Mouse (Mus musculus): ENCODE measurements around the gene Igf1r.

The Igf1r gene

GRCm38 (mm10) chr7:68009635-68010034 is 57.0 kb downstream of the Igf1r start:
- CTCF ChIA-PET: no interaction called here

GRCm38 (mm10) chr7:68010168-68010567 is 57.5 kb downstream of the Igf1r start:
- CTCF ChIA-PET: no interaction called here

GRCm38 (mm10) chr7:68010802-68011201 is 58.2 kb downstream of the Igf1r start:
- CTCF ChIA-PET: no interaction called here

- CTCF ChIA-PET: interaction anchor here (0.6 kb wide), 1 partner anchor 79 kb away, joined by 3 read pairs; no protein-coding TSS in a partner anchor
These were observed 58.9 kb downstream of the Igf1r start for GRCm38 (mm10) chr7:68011385-68012122.

GRCm38 (mm10) chr7:68012123-68012474 is 59.5 kb downstream of the Igf1r start:
- CTCF ChIA-PET: interaction anchor here (0.6 kb wide), 1 partner anchor 79 kb away, joined by 3 read pairs; no protein-coding TSS in a partner anchor

- CTCF ChIA-PET: no interaction called here
These were observed 61.9 kb downstream of the Igf1r start for GRCm38 (mm10) chr7:68014495-68014894.

- CTCF ChIA-PET: no interaction called here
These were observed 62.8 kb downstream of the Igf1r start for GRCm38 (mm10) chr7:68015404-68015803.

- CTCF ChIA-PET: no interaction called here
These were observed 65.4 kb downstream of the Igf1r start for GRCm38 (mm10) chr7:68018038-68018437.

- CTCF ChIA-PET: no interaction called here
These were observed 67.9 kb downstream of the Igf1r start for GRCm38 (mm10) chr7:68020556-68020955.

- CTCF ChIA-PET: no interaction called here
These were observed 69.1 kb downstream of the Igf1r start for GRCm38 (mm10) chr7:68021741-68022140.

- CTCF ChIA-PET: no interaction called here
These were observed 69.6 kb downstream of the Igf1r start for GRCm38 (mm10) chr7:68022188-68022587.

GRCm38 (mm10) chr7:68023882-68024281 is 71.3 kb downstream of the Igf1r start:
- CTCF ChIA-PET: interaction anchor here (0.7 kb wide), 1 partner anchor 28 kb away, joined by 3 read pairs; no protein-coding TSS in a partner anchor

GRCm38 (mm10) chr7:68024625-68025024 is 72.0 kb downstream of the Igf1r start:
- CTCF ChIA-PET: interaction anchor here (0.7 kb wide), 1 partner anchor 28 kb away, joined by 3 read pairs; no protein-coding TSS in a partner anchor

- CTCF ChIA-PET: no interaction called here
These were observed 72.8 kb downstream of the Igf1r start for GRCm38 (mm10) chr7:68025396-68025795.

GRCm38 (mm10) chr7:68026076-68026475 is 73.4 kb downstream of the Igf1r start:
- CTCF ChIA-PET: no interaction called here

GRCm38 (mm10) chr7:68028167-68028566 is 75.5 kb downstream of the Igf1r start:
- CTCF ChIA-PET: no interaction called here

GRCm38 (mm10) chr7:68030846-68031245 is 78.2 kb downstream of the Igf1r start:
- CTCF ChIA-PET: no interaction called here

- CTCF ChIA-PET: no interaction called here
These were observed 83.9 kb downstream of the Igf1r start for GRCm38 (mm10) chr7:68036527-68036926.

- CTCF ChIA-PET: no interaction called here
These were observed 86.2 kb downstream of the Igf1r start for GRCm38 (mm10) chr7:68038846-68039245.

GRCm38 (mm10) chr7:68039550-68039949 is 86.9 kb downstream of the Igf1r start:
- CTCF ChIA-PET: no interaction called here

GRCm38 (mm10) chr7:68044621-68045020 is 92.0 kb downstream of the Igf1r start:
- CTCF ChIA-PET: interaction anchor here (0.6 kb wide), 1 partner anchor 1357 kb away, joined by 3 read pairs; no protein-coding TSS in a partner anchor

GRCm38 (mm10) chr7:68047152-68047551 is 94.5 kb downstream of the Igf1r start:
- CTCF ChIA-PET: no interaction called here

GRCm38 (mm10) chr7:68048532-68048931 is 95.9 kb downstream of the Igf1r start:
- CTCF ChIA-PET: interaction anchor here (0.6 kb wide), 1 partner anchor 229 kb away, joined by 4 read pairs; no protein-coding TSS in a partner anchor

GRCm38 (mm10) chr7:68049048-68049447 is 96.4 kb downstream of the Igf1r start:
- CTCF ChIA-PET: interaction anchor here (0.6 kb wide), 1 partner anchor 229 kb away, joined by 4 read pairs; no protein-coding TSS in a partner anchor
